Mouse (Mus musculus) limb, embryonic 15.5 days (tissue): ENCODE data around the gene Timd2. TPM values are rescaled to one million over a fixed set of nuclear protein-coding genes. Genes with fewer than 3 reads are reported as not detected.
"Not testable (repeated sequence)": the region's sequence is repeated elsewhere in the genome, so short reads cannot be mapped to it uniquely, and the experiment has no call there.

Experiments used
- ATAC-seq: fragments of 200-750 bp; cut with Nextera tagmentation; 2 replicates; pipeline ENCODE4 v1.8.0; 2017; ENCODE audit warnings: low read depth, moderate TSS enrichment; ENCODE audit not compliant: insufficient number of reproducible peaks, low FRiP score, low TSS enrichment
- H3K27ac ChIP-seq: fragments of 300-500 bp; sonication (generic); 2 replicates; pipeline ENCODE4 v1.5.1; 2015; ENCODE audit warnings: moderate library complexity, mild to moderate bottlenecking, inconsistent platforms
- H3K27me3 ChIP-seq: fragments of 300-500 bp; sonication (generic); 2 replicates; pipeline ENCODE4 v1.6.1; 2015; ENCODE audit warnings: inconsistent platforms
- H3K36me3 ChIP-seq: fragments of 300-500 bp; sonication (generic); 2 replicates; pipeline ENCODE4 v1.6.1; 2015; ENCODE audit warnings: inconsistent platforms
- H3K4me1 ChIP-seq: fragments of 300-500 bp; sonication (generic); 2 replicates; pipeline ENCODE4 v1.6.1; 2015; ENCODE audit warnings: inconsistent platforms
- H3K4me2 ChIP-seq: fragments of 300-500 bp; sonication (generic); 2 replicates; pipeline ENCODE4 v1.6.1; 2015; ENCODE audit warnings: mild to moderate bottlenecking, inconsistent platforms
- H3K4me3 ChIP-seq: fragments of 300-500 bp; sonication (generic); 2 replicates; pipeline ENCODE4 v1.5.1; 2015; ENCODE audit warnings: mild to moderate bottlenecking, inconsistent platforms
- H3K9ac ChIP-seq: fragments of 300-500 bp; sonication (generic); 2 replicates; pipeline ENCODE4 v1.6.1; 2015; ENCODE audit warnings: inconsistent platforms
- H3K9me3 ChIP-seq: fragments of 300-500 bp; sonication (generic); 2 replicates; pipeline ENCODE4 v1.6.1; 2016; ENCODE audit warnings: inconsistent platforms
- WGBS: fragments of 180-500 bp; shearing (Covaris S2); methylation state at CpG from one replicate; pipeline ENCODE4 v1.1.7; 2015; 5-methylcytosine and 5-hydroxymethylcytosine counted together
- polyA plus RNA-seq: library from polyadenylated mRNA; unstranded; fragments of >200 nt; fragmentation: Nextera tagmentation; extraction: Ambion mirVana; gene quantifications from 2 replicates; pipeline ENCODE4 v1.2.1, GENCODE M21; 2015

Gene Timd2
- polyA plus RNA-seq: 0.14 TPM in 1 of 2 replicates, not detected in the other

GRCm38 (mm10) chr11:46706664-46707356, at the start of gene Timd2:
TSS of gene Timd2 (minus strand) at chr11:46707061.
- Histone ChIP-seq H3K9me3 (no peaks in the 10 kb centered on the region), H3K27ac (no peak within 1 kb of the TSS), H3K36me3 (no peaks in the 10 kb centered on the region), H3K9ac (no peak within 1 kb of the TSS), H3K27me3 (no peaks in the 10 kb centered on the region), H3K4me1 (no peaks in the 10 kb centered on the region), H3K4me2 (no peak within 1 kb of the TSS), H3K4me3 (no peak within 1 kb of the TSS)
- 67% methylated on average over 6 of the region's 6 CpGs for WGBS
- no peak for ATAC-seq

GRCm38 (mm10) chr11:46755714-46756113, 48.9 kb upstream of the Timd2 start:
- not testable (repeated sequence) for H3K4me3 ChIP-seq, H3K27me3 ChIP-seq, H3K9ac ChIP-seq, ATAC-seq, H3K4me1 ChIP-seq, H3K36me3 ChIP-seq, H3K4me2 ChIP-seq, H3K27ac ChIP-seq, H3K9me3 ChIP-seq
- 90% methylated on average over 6 of the region's 6 CpGs for WGBS

- 91% methylated on average over 4 of the region's 4 CpGs for WGBS
- ATAC-seq: no peak
These were observed 47.8 kb upstream of the Timd2 start for GRCm38 (mm10) chr11:46754669-46755068.

GRCm38 (mm10) chr11:46753662-46754061, 46.8 kb upstream of the Timd2 start:
- ATAC-seq: no peak
- Histone ChIP-seq H3K9me3 (no peaks in the 10 kb centered on the region), H3K27me3 (no peaks in the 10 kb centered on the region), H3K36me3 (no peaks in the 10 kb centered on the region), H3K9ac (no peak overlapping the region), H3K4me2 (no peak overlapping the region), H3K4me1 (no peaks in the 10 kb centered on the region), H3K4me3 (no peak overlapping the region), H3K27ac (no peak overlapping the region)
- 44% methylated on average over 2 of the region's 2 CpGs for WGBS

More at GRCm38 (mm10) chr11:46754669-46755068, 47.8 kb upstream of the Timd2 start:
- Histone ChIP-seq H3K4me2 (no peak overlapping the region), H3K9ac (no peak overlapping the region), H3K27ac (no peak overlapping the region), H3K4me3 (no peak overlapping the region), H3K9me3 (no peaks in the 10 kb centered on the region), H3K27me3 (no peaks in the 10 kb centered on the region), H3K4me1 (no peaks in the 10 kb centered on the region), H3K36me3 (no peaks in the 10 kb centered on the region)

GRCm38 (mm10) chr11:46747996-46748395, 41.1 kb upstream of the Timd2 start:
- ATAC-seq: no peak
- H3K27ac ChIP-seq: no peak overlapping the region
- WGBS: 54% methylated on average over 2 of the region's 2 CpGs
- no peaks in the 10 kb centered on the region for H3K4me1 ChIP-seq
- H3K4me3 ChIP-seq: no peak overlapping the region
- H3K36me3 ChIP-seq: no peaks in the 10 kb centered on the region
- H3K9me3 ChIP-seq: no peaks in the 10 kb centered on the region
- H3K27me3 ChIP-seq: no peaks in the 10 kb centered on the region
- H3K9ac ChIP-seq: no peak overlapping the region
- H3K4me2 ChIP-seq: no peak overlapping the region

- H3K4me1 ChIP-seq: no peaks in the 10 kb centered on the region
- ATAC-seq: no peak
- no peaks in the 10 kb centered on the region for H3K27me3 ChIP-seq
- no peaks in the 10 kb centered on the region for H3K9me3 ChIP-seq
- no peak overlapping the region for H3K9ac ChIP-seq
- no peak overlapping the region for H3K4me3 ChIP-seq
- H3K27ac ChIP-seq: no peak overlapping the region
- WGBS: 84% methylated on average over 3 of the region's 3 CpGs
- H3K4me2 ChIP-seq: no peak overlapping the region
- H3K36me3 ChIP-seq: no peaks in the 10 kb centered on the region
These were observed 34.9 kb upstream of the Timd2 start for GRCm38 (mm10) chr11:46741716-46742115.

- no peaks in the 10 kb centered on the region for H3K27me3 ChIP-seq
- no peak overlapping the region for H3K4me2 ChIP-seq
- no peaks in the 10 kb centered on the region for H3K9me3 ChIP-seq
- H3K27ac ChIP-seq: no peak overlapping the region
- H3K4me1 ChIP-seq: no peaks in the 10 kb centered on the region
- 65% methylated on average over 4 of the region's 4 CpGs for WGBS
- no peaks in the 10 kb centered on the region for H3K36me3 ChIP-seq
- H3K9ac ChIP-seq: no peak overlapping the region
- ATAC-seq: no peak
- H3K4me3 ChIP-seq: no peak overlapping the region
These were observed 34.0 kb upstream of the Timd2 start for GRCm38 (mm10) chr11:46740886-46741285.

GRCm38 (mm10) chr11:46739501-46739900, 32.6 kb upstream of the Timd2 start:
- Histone ChIP-seq H3K27ac (no peak overlapping the region), H3K4me3 (no peak overlapping the region), H3K9ac (no peak overlapping the region), H3K27me3 (no peaks in the 10 kb centered on the region), H3K4me2 (no peak overlapping the region), H3K4me1 (no peaks in the 10 kb centered on the region), H3K36me3 (no peaks in the 10 kb centered on the region), H3K9me3 (no peaks in the 10 kb centered on the region)
- WGBS: 83% methylated on average over 4 of the region's 4 CpGs
- ATAC-seq: no peak

- ATAC-seq: not testable (repeated sequence)
- WGBS: 100% methylated on average over 1 of the region's 1 CpGs
These were observed 28.2 kb upstream of the Timd2 start, which contains the start of gene Havcr1 for GRCm38 (mm10) chr11:46735076-46735475. TSS of gene Havcr1 (plus strand) at chr11:46735080.

GRCm38 (mm10) chr11:46734617-46735016, 27.8 kb upstream of the Timd2 start:
- Histone ChIP-seq H3K4me2 (no peak overlapping the region), H3K4me1 (no peaks in the 10 kb centered on the region), H3K9ac (no peak overlapping the region), H3K9me3 (no peaks in the 10 kb centered on the region), H3K27ac (no peak overlapping the region), H3K36me3 (no peaks in the 10 kb centered on the region), H3K27me3 (no peaks in the 10 kb centered on the region), H3K4me3 (no peak overlapping the region)
- whole genome bisulfite sequencing: 31% methylated on average over 1 of the region's 1 CpGs
- no peak for ATAC-seq

More at GRCm38 (mm10) chr11:46735076-46735475, 28.2 kb upstream of the Timd2 start, which contains the start of gene Havcr1:
- not testable (repeated sequence) for H3K9me3 ChIP-seq, H3K36me3 ChIP-seq, H3K27ac ChIP-seq, H3K9ac ChIP-seq, H3K4me1 ChIP-seq, H3K27me3 ChIP-seq, H3K4me2 ChIP-seq, H3K4me3 ChIP-seq

GRCm38 (mm10) chr11:46733242-46733789, 26.5 kb upstream of the Timd2 start:
- Histone ChIP-seq H3K4me3 (no peak overlapping the region), H3K27me3 (no peaks in the 10 kb centered on the region), H3K4me2 (no peak overlapping the region), H3K27ac (no peak overlapping the region), H3K9me3 (no peaks in the 10 kb centered on the region), H3K36me3 (no peaks in the 10 kb centered on the region), H3K9ac (no peak overlapping the region), H3K4me1 (no peaks in the 10 kb centered on the region)
- no peak for ATAC-seq
- 55% methylated on average over 6 of the region's 6 CpGs for WGBS

- no peaks in the 10 kb centered on the region for H3K27me3 ChIP-seq
- ATAC-seq: no peak
- H3K9me3 ChIP-seq: no peaks in the 10 kb centered on the region
- H3K4me1 ChIP-seq: no peaks in the 10 kb centered on the region
- no peaks in the 10 kb centered on the region for H3K36me3 ChIP-seq
- 82% methylated on average over 11 of the region's 11 CpGs for WGBS
- H3K9ac ChIP-seq: no peak overlapping the region
- H3K4me2 ChIP-seq: no peak overlapping the region
- no peak overlapping the region for H3K27ac ChIP-seq
- no peak overlapping the region for H3K4me3 ChIP-seq
These were observed 24.7 kb upstream of the Timd2 start for GRCm38 (mm10) chr11:46731541-46732070.
